Mouse (Mus musculus) liver, embryonic 14.5 days (tissue): Measurements from ENCODE around the gene N4bp3.

Experiments
- CTCF ChIP-seq: IDR thresholded peaks from 2 replicates; pipeline ENCODE4 v1.5.1; 2016; ENCODE audit warnings: antibody characterized with exemption, low read depth, control low read depth
- EP300 ChIP-seq: IDR thresholded peaks from 2 replicates; pipeline ENCODE4 v1.6.1; 2016; ENCODE audit warnings: antibody characterized with exemption, low read depth

DNA sequence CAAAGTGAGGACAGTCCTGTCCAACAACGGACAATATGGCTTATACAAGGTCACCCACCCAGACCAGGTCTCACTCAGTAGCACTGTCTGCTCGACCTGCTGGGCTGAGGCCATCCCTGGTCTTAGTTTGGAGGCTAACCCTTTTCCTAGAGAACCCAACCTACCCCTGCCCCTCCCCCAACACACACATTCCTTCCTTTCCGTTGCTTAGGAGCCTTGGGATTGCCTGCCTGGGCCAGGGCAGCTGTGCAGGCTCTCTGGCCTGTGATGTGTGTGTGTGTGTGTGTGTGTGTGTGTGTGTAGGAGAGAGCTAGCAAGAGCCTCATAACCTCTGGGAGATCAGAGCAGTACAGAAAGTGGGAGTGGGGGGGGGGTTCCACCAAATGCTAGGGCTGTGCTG lies 2.1 kb downstream of the N4bp3 start:
- TF ChIP-seq EP300 (no peak), CTCF (no peak)
